Mouse (Mus musculus) frontal cortex, postnatal 14 days (tissue): ENCODE measurements around the gene Prkca.

ENCODE experiments used
- DNase-seq, 2 experiments: peaks; one replicate each; pipeline ENCODE4 v3.0.0; 2022; ENCODE audit warnings: low spot score in 2 of 2

Gene Prkca

GRCm38 (mm10) chr11:108340293-108340692 lies 3.4 kb downstream of the Prkca start:
- DNase-seq = no peak

DNA sequence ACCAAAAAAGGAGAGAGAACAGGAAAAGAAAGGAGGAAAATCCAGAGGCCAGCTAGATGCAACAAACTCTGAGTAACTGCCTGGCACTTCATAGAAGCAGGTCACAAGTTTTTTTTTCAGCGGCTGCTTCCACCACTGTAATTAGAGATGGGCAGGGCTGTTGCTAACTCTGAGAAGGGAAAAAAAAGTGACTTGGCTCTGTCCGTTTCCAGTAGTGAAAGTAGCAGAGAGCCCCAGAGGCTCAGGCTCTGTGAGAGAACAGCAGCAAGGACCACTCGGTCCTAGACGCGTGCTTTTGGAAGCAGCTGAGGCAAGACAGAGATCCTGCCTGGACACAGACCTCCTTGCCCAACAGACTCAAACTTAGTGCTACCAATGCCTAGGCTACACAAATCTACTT lies 7.3 kb downstream of the Prkca start:
- no peak for DNase-seq

GRCm38 (mm10) chr11:108335536-108335935 lies 8.2 kb downstream of the Prkca start:
- DNase-seq = no peak

- DNase-seq = no peak
Observed at GRCm38 (mm10) chr11:108334658-108335057, 9.1 kb downstream of the Prkca start.

DNA sequence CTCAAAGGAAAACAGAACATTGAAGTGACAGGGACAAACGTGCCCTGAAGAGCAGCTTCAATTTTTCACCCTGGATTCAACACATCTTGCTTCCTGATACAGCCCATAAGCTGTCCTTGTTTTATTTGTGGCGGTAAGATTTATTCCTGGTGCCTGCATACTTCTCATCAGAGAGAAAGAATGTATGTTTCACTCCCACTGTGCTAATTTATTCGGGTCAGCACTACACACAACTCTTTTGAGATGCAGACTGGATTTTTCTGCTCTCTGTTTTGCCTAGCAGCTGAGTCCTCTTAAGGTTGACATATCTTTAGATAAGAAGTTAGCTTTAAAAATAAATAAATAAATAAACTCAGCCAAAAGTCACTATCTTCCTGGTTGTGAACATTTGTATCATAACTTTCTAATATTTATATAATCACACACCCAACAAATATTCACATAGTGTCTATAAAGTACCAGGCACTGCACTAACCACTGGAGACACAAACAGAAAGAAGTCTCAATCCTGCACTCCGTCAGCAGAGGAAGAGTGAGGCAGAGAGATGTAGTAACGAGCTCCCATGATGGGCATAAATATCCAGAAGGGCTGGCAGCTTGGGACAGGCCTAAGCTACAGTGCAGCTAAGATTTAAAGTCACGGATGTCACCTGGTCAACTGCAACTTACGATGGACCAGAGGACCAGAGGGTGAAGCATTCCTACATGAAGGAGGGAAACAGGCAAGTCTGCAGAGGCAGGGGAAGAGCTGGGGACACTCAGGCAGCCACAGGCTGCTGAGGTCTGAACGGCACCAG lies 9.9 kb downstream of the Prkca start:
- DNase-seq = no peak

DNA sequence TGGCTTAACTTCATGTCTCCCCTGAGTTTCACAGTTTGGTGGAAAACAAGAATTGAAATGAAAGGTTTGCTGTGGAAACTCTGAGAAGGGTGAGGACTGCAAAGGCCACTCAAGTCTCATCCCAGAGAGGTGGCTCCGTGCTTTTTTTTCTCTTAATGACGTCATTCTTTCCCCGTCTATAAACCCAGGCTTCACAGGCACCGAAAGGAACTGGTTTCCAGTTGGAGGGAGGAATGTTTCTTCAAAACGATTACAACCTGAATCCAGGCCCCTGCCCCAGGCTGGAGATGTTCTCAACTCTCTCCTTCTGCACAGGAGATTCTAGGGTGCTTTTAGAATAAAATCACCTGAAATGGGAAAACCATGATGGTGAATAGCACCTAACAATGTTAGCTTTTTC lies 10.7 kb downstream of the Prkca start:
- no peak for DNase-seq

DNA sequence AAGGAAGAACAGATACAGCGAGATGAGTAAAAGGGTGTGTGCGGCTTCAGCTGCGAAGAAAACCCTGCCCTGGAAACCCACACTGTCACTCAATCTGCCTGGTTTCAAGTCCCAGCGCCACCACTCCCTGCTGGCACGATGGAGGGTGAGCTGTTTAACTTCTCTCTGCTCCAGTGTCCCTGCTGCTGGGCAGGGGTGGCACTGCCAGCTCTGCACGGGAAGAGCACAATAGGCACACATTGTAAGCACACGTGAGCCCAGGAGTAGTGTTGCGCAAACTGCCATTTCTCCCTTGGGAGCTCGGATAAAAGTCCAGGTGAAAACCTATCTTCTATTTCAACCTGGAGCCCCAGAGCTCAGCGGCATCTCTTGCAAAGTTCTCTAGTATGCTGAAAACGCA lies 12.9 kb downstream of the Prkca start:
- no peak for DNase-seq

DNA sequence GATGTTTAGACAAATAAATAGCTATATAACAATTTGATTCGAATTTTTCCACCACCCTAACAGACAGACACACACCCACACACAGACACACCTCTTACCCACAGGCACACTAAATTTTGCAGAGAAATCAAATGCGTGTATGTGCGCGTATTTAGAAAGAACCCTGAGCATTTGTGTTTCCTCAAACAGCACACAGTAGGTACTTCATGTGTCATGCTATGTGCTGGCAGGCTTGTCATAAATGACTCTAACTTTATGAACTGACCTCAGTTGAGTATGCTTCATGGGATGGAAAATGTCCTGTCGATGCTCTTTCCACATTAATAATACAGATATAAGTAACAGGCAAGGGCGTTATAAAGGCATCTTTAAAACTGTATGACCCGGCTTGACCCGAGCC lies 17.8 kb downstream of the Prkca start:
- DNase-seq = no peak

DNA sequence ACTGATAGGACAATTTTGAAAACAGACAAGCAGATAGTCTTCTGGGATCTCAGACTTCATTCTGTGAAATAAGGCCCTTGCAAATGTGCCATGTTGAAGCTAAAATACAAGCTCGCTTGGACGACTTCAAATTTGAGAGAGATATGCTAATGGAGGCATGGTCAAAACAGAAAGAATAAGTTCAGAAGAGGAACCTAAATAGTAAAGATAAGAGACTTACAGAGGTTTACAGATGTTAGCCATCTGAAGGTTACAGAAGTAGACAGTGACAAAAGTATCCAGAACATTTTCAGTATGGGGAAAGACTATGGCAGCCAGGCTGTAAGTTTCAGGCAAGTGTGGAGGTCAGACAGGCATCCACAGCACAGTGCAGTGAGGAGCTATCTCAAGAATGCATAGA lies 21.6 kb downstream of the Prkca start:
- DNase-seq = no peak

- DNase-seq = no peak
Observed at GRCm38 (mm10) chr11:108320561-108320960, 23.2 kb downstream of the Prkca start.

GRCm38 (mm10) chr11:108319162-108319561 lies 24.6 kb downstream of the Prkca start:
- DNase-seq = no peak

- DNase-seq = no peak
Observed at GRCm38 (mm10) chr11:108317878-108318277, 25.9 kb downstream of the Prkca start.

GRCm38 (mm10) chr11:108315736-108316135 lies 28.0 kb downstream of the Prkca start:
- no peak for DNase-seq

GRCm38 (mm10) chr11:108312516-108312915 lies 31.2 kb downstream of the Prkca start:
- DNase-seq = no peak

GRCm38 (mm10) chr11:108311912-108312311 lies 31.8 kb downstream of the Prkca start:
- no peak for DNase-seq

GRCm38 (mm10) chr11:108309791-108310190 lies 33.9 kb downstream of the Prkca start:
- no peak for DNase-seq

GRCm38 (mm10) chr11:108308253-108308652 lies 35.5 kb downstream of the Prkca start:
- DNase-seq = no peak

- no peak for DNase-seq
Observed at GRCm38 (mm10) chr11:108307258-108307657, 36.5 kb downstream of the Prkca start.

- no peak for DNase-seq
Observed at GRCm38 (mm10) chr11:108303787-108304186, 39.9 kb downstream of the Prkca start.

- DNase-seq = no peak
Observed at GRCm38 (mm10) chr11:108301796-108302490, 41.8 kb downstream of the Prkca start.

- DNase-seq = no peak
Observed at GRCm38 (mm10) chr11:108301036-108301435, 42.7 kb downstream of the Prkca start.

- DNase-seq = no peak
Observed at GRCm38 (mm10) chr11:108300443-108300842, 43.3 kb downstream of the Prkca start.

DNA sequence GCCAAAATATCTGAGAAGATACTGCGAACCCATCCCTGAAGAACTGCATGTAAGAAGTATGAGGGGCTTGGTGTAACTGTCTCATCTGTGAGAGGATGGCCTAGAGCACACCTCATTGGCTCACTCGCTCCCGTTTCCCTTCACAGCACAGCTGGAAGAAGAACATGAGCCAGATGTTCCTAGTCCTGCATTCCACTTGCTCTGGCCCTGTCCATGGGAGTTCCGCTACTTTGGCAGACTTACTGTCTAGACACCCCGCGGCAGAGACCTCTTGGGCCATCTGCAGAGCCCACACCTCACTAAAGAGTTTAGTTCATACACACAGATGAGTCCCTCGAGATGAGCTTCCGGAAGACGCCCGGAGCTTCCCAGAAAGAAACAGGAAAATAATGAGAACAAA lies 43.8 kb downstream of the Prkca start:
- no peak for DNase-seq
